Mouse (Mus musculus) forebrain, embryonic 14.5 days (tissue): ENCODE results near the gene Etv3. TPM values are rescaled to one million over a fixed set of nuclear protein-coding genes. Genes with fewer than 3 reads are reported as not detected.

Source experiments
- ATAC-seq: fragments of 200-750 bp; cut with Nextera tagmentation; 2 replicates; pipeline ENCODE4 v1.8.0; 2017; ENCODE audit warnings: mild to moderate bottlenecking, moderate library complexity
- DNase-seq: peaks from one replicate; pipeline ENCODE4 v3.0.0-alpha.2; 2015; ENCODE audit warnings: low spot score
- H3K27ac ChIP-seq: fragments of 300-500 bp; sonication (generic); 2 replicates; pipeline ENCODE4 v1.5.1; 2014; ENCODE audit warnings: low read depth, mild to moderate bottlenecking, control low read depth, low read length, moderate library complexity
- H3K27me3 ChIP-seq: fragments of 300-500 bp; sonication (generic); replicated peaks from 2 replicates; pipeline ENCODE4 v1.6.1; 2014; ENCODE audit warnings: low read length, control low read depth, mixed read lengths; ENCODE audit not compliant: control insufficient read depth, insufficient read depth
- H3K36me3 ChIP-seq: fragments of 300-500 bp; sonication (generic); 2 replicates; pipeline ENCODE4 v1.6.1; 2014; ENCODE audit warnings: low read length, control low read depth; ENCODE audit not compliant: control insufficient read depth, insufficient read depth
- H3K4me1 ChIP-seq: fragments of 300-500 bp; sonication (generic); 2 replicates; pipeline ENCODE4 v1.6.1; 2014; ENCODE audit warnings: antibody characterized with exemption, low read length, control low read depth; ENCODE audit not compliant: control insufficient read depth, insufficient read depth
- H3K4me2 ChIP-seq: fragments of 300-500 bp; sonication (generic); 2 replicates; pipeline ENCODE4 v1.6.1; 2014; ENCODE audit warnings: mild to moderate bottlenecking, control low read depth, low read length
- H3K4me3 ChIP-seq: fragments of 300-500 bp; sonication (generic); 2 replicates; pipeline ENCODE4 v1.5.1; 2014; ENCODE audit warnings: low read depth, low read length, control low read depth
- H3K9ac ChIP-seq: fragments of 300-500 bp; sonication (generic); 2 replicates; pipeline ENCODE4 v1.6.1; 2014; ENCODE audit warnings: mild to moderate bottlenecking, low read length, control low read depth, moderate library complexity
- H3K9me3 ChIP-seq: fragments of 300-500 bp; sonication (generic); replicated peaks from 2 replicates; pipeline ENCODE4 v1.6.1; 2016; ENCODE audit warnings: low read length, control low read depth, mixed read lengths; ENCODE audit not compliant: control insufficient read depth
- WGBS: fragments of 180-500 bp; shearing (Covaris S2); extraction: QIAGEN DNeasy Blood & Tissue Kit; methylation state at CpG from one replicate; pipeline ENCODE4 v1.1.7; 2014; 5-methylcytosine and 5-hydroxymethylcytosine counted together
- polyA plus RNA-seq: library from polyadenylated mRNA; unstranded; fragments of >200 nt; fragmentation: Nextera tagmentation; extraction: Ambion mirVana; gene quantifications from 2 replicates; pipeline ENCODE4 v1.2.1, GENCODE M21; 2014

Gene Etv3
- polyA plus RNA-seq, 1 experiment from 2014 or later: 5.5 TPM

GRCm38 (mm10) chr3:87510832-87511231 lies 14.4 kb upstream of the Etv3 start:
- Histone ChIP-seq H3K27me3 (no peaks in the 10 kb centered on the region), H3K4me3 (no peak overlapping the region), H3K9me3 (no peaks in the 10 kb centered on the region), H3K36me3 (no peaks in the 10 kb centered on the region), H3K9ac (no peak overlapping the region), H3K4me2 (no peak overlapping the region), H3K4me1 (no peaks in the 10 kb centered on the region), H3K27ac (no peak overlapping the region)
- no peak for ATAC-seq
- WGBS: 88% methylated on average over 9 of the region's 9 CpGs
- DNase-seq: no peak

GRCm38 (mm10) chr3:87511971-87512765 lies 13.0 kb upstream of the Etv3 start:
- 49% methylated on average over 16 of the region's 16 CpGs for WGBS
- no peak overlapping the region for H3K27ac ChIP-seq
- H3K4me2 ChIP-seq: no peak overlapping the region
- H3K36me3 ChIP-seq: no peaks in the 10 kb centered on the region
- no peak for ATAC-seq
- no peaks in the 10 kb centered on the region for H3K27me3 ChIP-seq
- no peaks in the 10 kb centered on the region for H3K9me3 ChIP-seq
- no peak overlapping the region for H3K9ac ChIP-seq
- DNase-seq: no peak
- no peaks in the 10 kb centered on the region for H3K4me1 ChIP-seq
- H3K4me3 ChIP-seq: no peak overlapping the region

GRCm38 (mm10) chr3:87515567-87516081 lies 9.6 kb upstream of the Etv3 start:
- H3K9ac ChIP-seq: no peak overlapping the region
- H3K4me3 ChIP-seq: no peak overlapping the region
- no peak overlapping the region for H3K4me2 ChIP-seq
- no peaks in the 10 kb centered on the region for H3K4me1 ChIP-seq
- H3K27me3 ChIP-seq: no peaks in the 10 kb centered on the region
- WGBS: 58% methylated on average over 13 of the region's 13 CpGs
- no peaks in the 10 kb centered on the region for H3K9me3 ChIP-seq
- DNase-seq (no peak), ATAC-seq (no peak)
- no peaks in the 10 kb centered on the region for H3K36me3 ChIP-seq
- H3K27ac ChIP-seq: no peak overlapping the region

- no peaks in the 10 kb centered on the region for H3K27me3 ChIP-seq
- no peak overlapping the region for H3K4me2 ChIP-seq
- no peak for ATAC-seq
- DNase-seq: no peak
- H3K9ac ChIP-seq: no peak overlapping the region
- no peaks in the 10 kb centered on the region for H3K36me3 ChIP-seq
- H3K9me3 ChIP-seq: no peaks in the 10 kb centered on the region
- H3K27ac ChIP-seq: no peak overlapping the region
- H3K4me3 ChIP-seq: no peak overlapping the region
- no peaks in the 10 kb centered on the region for H3K4me1 ChIP-seq
These were observed 6.8 kb upstream of the Etv3 start for GRCm38 (mm10) chr3:87518425-87518824.

- Histone ChIP-seq H3K4me1 (peaks cover under 1% of the 10 kb centered on the region; the same call in 1 of the 2 replicates), H3K4me2 (no peak overlapping the region), H3K27me3 (no peaks in the 10 kb centered on the region), H3K9ac (no peak overlapping the region), H3K36me3 (no peaks in the 10 kb centered on the region), H3K27ac (no peak overlapping the region), H3K9me3 (no peaks in the 10 kb centered on the region), H3K4me3 (no peak overlapping the region)
- WGBS: 79% methylated on average over 4 of the region's 4 CpGs
- no peak for ATAC-seq
- DNase-seq: no peak
These were observed 4.1 kb upstream of the Etv3 start for GRCm38 (mm10) chr3:87521126-87521525.

GRCm38 (mm10) chr3:87521833-87522232 lies 3.4 kb upstream of the Etv3 start:
- no peak overlapping the region for H3K4me2 ChIP-seq
- ATAC-seq (no peak), DNase-seq (no peak)
- H3K4me1 ChIP-seq: peaks cover 8% of the 10 kb centered on the region
- no peaks in the 10 kb centered on the region for H3K9me3 ChIP-seq
- WGBS: 46% methylated on average over 1 of the region's 1 CpGs
- no peak overlapping the region for H3K4me3 ChIP-seq
- no peak overlapping the region for H3K9ac ChIP-seq
- H3K27ac ChIP-seq: no peak overlapping the region
- H3K36me3 ChIP-seq: no peaks in the 10 kb centered on the region; the same call in 1 of the 2 replicates
- no peaks in the 10 kb centered on the region for H3K27me3 ChIP-seq

GRCm38 (mm10) chr3:87523701-87524100 lies 1.5 kb upstream of the Etv3 start:
- Histone ChIP-seq H3K27ac (no peak overlapping the region), H3K4me3 (no peak overlapping the region), H3K9ac (no peak overlapping the region), H3K4me2 (no peak overlapping the region), H3K9me3 (no peaks in the 10 kb centered on the region), H3K4me1 (peaks cover 8% of the 10 kb centered on the region), H3K27me3 (no peaks in the 10 kb centered on the region), H3K36me3 (peaks cover 17% of the 10 kb centered on the region)
- 95% methylated on average over 9 of the region's 9 CpGs for WGBS
- ATAC-seq (no peak), DNase-seq (no peak)

- Histone ChIP-seq H3K27me3 (no peaks in the 10 kb centered on the region), H3K4me2 (peak overlapping the region; percentile 83), H3K9me3 (no peaks in the 10 kb centered on the region), H3K4me1 (peaks cover 8% of the 10 kb centered on the region), H3K36me3 (peaks cover 40% of the 10 kb centered on the region), H3K9ac (peak overlapping the region; percentile 99), H3K4me3 (peak overlapping the region; percentile 99), H3K27ac (peak overlapping the region; percentile 82; the same call in 1 of the 2 replicates)
- WGBS: 10% methylated on average over 27 of the region's 27 CpGs
- ATAC-seq: peak; percentile 62; the same call in 1 of the 2 replicates
- DNase-seq: no peak
These were observed 797 bp downstream of the Etv3 start for GRCm38 (mm10) chr3:87525837-87526570.

GRCm38 (mm10) chr3:87527139-87527538 lies 1.9 kb downstream of the Etv3 start:
- H3K4me2 ChIP-seq: no peak overlapping the region
- WGBS: 91% methylated on average over 12 of the region's 12 CpGs
- H3K9me3 ChIP-seq: no peaks in the 10 kb centered on the region
- H3K4me1 ChIP-seq: peaks cover 8% of the 10 kb centered on the region
- peaks cover 51% of the 10 kb centered on the region for H3K36me3 ChIP-seq
- no peak overlapping the region for H3K9ac ChIP-seq
- H3K4me3 ChIP-seq: no peak overlapping the region
- no peak for DNase-seq
- no peaks in the 10 kb centered on the region for H3K27me3 ChIP-seq
- H3K27ac ChIP-seq: no peak overlapping the region
- ATAC-seq: no peak
